Mouse (Mus musculus): ENCODE measurements around the gene Ift20. TPM values are rescaled to one million over a fixed set of nuclear protein-coding genes. Genes with fewer than 3 reads are reported as not detected.

Gene Ift20
- total and polyA plus RNA-seq, 3 experiments, result 46.3 to 142 (median 118) TPM

GRCm38 (mm10) chr11:78555623-78556022 lies 19.5 kb downstream of the Ift20 start:
- DNase-seq (ENCODE audit: low spot score) (no peak), ATAC-seq (ENCODE audit: extremely low read depth, insufficient number of reproducible peaks, low FRiP score, poor library complexity, severe bottlenecking) (no peak)
- Histone ChIP-seq H3K9me3 (replicated peaks) (peaks cover 16% of the 10 kb centered on the region), H3K36me3 (replicated peaks) (no peaks in the 10 kb centered on the region), H3K4me3 (ENCODE audit: low read depth, low read length) (no peak overlapping the region), H3K27me3 (ENCODE audit: insufficient read depth, low read length) (no peaks in the 10 kb centered on the region), H3K4me1 (ENCODE audit: insufficient read depth, low read depth, low read length) (peaks cover 26% of the 10 kb centered on the region)
- TF ChIP-seq GATA1 (IDR thresholded peaks at IDR 0.05; ENCODE audit: borderline replicate concordance, low read length) (no peak), CTCF (IDR thresholded peaks at IDR 0.05; ENCODE audit: low read depth, low read length) (no peak), TAL1 (conservative IDR thresholded peaks at IDR 0.05; ENCODE audit: low read depth, low read length) (no peak), POLR2AphosphoS5 (IDR thresholded peaks at IDR 0.05; ENCODE audit: insufficient replicate concordance, low read depth, low read length) (no peak), GATA2 (IDR thresholded peaks at IDR 0.05; ENCODE audit: borderline replicate concordance, low read depth, low read length) (no peak)

DNA sequence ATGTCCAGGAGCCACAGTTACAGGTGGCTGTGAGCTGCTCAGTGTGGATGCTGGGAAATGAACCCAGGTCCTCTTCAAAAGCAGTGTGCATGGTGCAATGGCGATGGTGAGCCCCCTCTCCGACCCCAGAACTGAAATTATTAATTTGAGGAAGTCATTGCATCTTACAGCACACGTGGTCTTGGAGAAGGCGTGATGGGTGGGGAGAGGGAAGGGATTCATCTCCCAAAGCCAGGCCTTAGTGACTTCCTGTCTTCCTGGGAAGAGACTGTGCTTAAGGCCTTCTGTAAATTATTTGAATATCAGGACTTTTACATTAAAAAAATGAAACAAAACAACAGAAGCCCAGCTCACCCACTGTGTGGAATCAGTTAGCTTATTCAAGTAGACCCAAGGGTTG lies 19.9 kb downstream of the Ift20 start:
- Histone ChIP-seq H3K27me3 (ENCODE audit: insufficient read depth, low read length) (no peaks in the 10 kb centered on the region), H3K4me1 (ENCODE audit: insufficient read depth, low read depth, low read length) (peaks cover 22% of the 10 kb centered on the region), H3K36me3 (replicated peaks) (no peaks in the 10 kb centered on the region), H3K9me3 (replicated peaks) (peaks cover 16% of the 10 kb centered on the region), H3K4me3 (ENCODE audit: low read depth, low read length) (no peak overlapping the region)
- no peak for ATAC-seq (ENCODE audit: extremely low read depth, insufficient number of reproducible peaks, low FRiP score, poor library complexity, severe bottlenecking)
- no peak for DNase-seq (ENCODE audit: low spot score)
- TF ChIP-seq TAL1 (conservative IDR thresholded peaks at IDR 0.05; ENCODE audit: low read depth, low read length), result no peak
- TF ChIP-seq GATA1 (IDR thresholded peaks at IDR 0.05; ENCODE audit: borderline replicate concordance, low read length), result no peak
- TF ChIP-seq POLR2AphosphoS5 (IDR thresholded peaks at IDR 0.05; ENCODE audit: insufficient replicate concordance, low read depth, low read length), result no peak
- no peak for TF ChIP-seq GATA2 (IDR thresholded peaks at IDR 0.05; ENCODE audit: borderline replicate concordance, low read depth, low read length)
- no peak for TF ChIP-seq CTCF (IDR thresholded peaks at IDR 0.05; ENCODE audit: low read depth, low read length)

GRCm38 (mm10) chr11:78557241-78557640 lies 21.1 kb downstream of the Ift20 start:
- peaks cover 18% of the 10 kb centered on the region for H3K4me1 ChIP-seq (ENCODE audit: insufficient read depth, low read depth, low read length)
- ATAC-seq (ENCODE audit: extremely low read depth, insufficient number of reproducible peaks, low FRiP score, poor library complexity, severe bottlenecking) (no peak), DNase-seq (ENCODE audit: low spot score) (no peak)
- H3K27me3 ChIP-seq (ENCODE audit: insufficient read depth, low read length), result no peaks in the 10 kb centered on the region
- peaks cover 9% of the 10 kb centered on the region for H3K9me3 ChIP-seq (replicated peaks)
- H3K4me3 ChIP-seq (ENCODE audit: low read depth, low read length), result no peak overlapping the region
- TF ChIP-seq GATA2 (IDR thresholded peaks at IDR 0.05; ENCODE audit: borderline replicate concordance, low read depth, low read length) (no peak), TAL1 (conservative IDR thresholded peaks at IDR 0.05; ENCODE audit: low read depth, low read length) (no peak), POLR2AphosphoS5 (IDR thresholded peaks at IDR 0.05; ENCODE audit: insufficient replicate concordance, low read depth, low read length) (no peak), GATA1 (IDR thresholded peaks at IDR 0.05; ENCODE audit: borderline replicate concordance, low read length) (no peak), CTCF (IDR thresholded peaks at IDR 0.05; ENCODE audit: low read depth, low read length) (no peak)
- H3K36me3 ChIP-seq (replicated peaks), result no peaks in the 10 kb centered on the region

- Histone ChIP-seq H3K4me1 (ENCODE audit: insufficient read depth, low read depth, low read length) (peaks cover 16% of the 10 kb centered on the region), H3K27me3 (ENCODE audit: insufficient read depth, low read length) (no peaks in the 10 kb centered on the region), H3K36me3 (replicated peaks) (no peaks in the 10 kb centered on the region), H3K4me3 (ENCODE audit: low read depth, low read length) (no peak overlapping the region), H3K9me3 (replicated peaks) (no peaks in the 10 kb centered on the region)
- peak; percentile 66; the same call in 1 of the 2 replicates for TF ChIP-seq CTCF (IDR thresholded peaks at IDR 0.05; ENCODE audit: low read depth, low read length)
- TF ChIP-seq POLR2AphosphoS5 (IDR thresholded peaks at IDR 0.05; ENCODE audit: insufficient replicate concordance, low read depth, low read length), result no peak
- no peak for TF ChIP-seq GATA1 (IDR thresholded peaks at IDR 0.05; ENCODE audit: borderline replicate concordance, low read length)
- no peak for TF ChIP-seq TAL1 (conservative IDR thresholded peaks at IDR 0.05; ENCODE audit: low read depth, low read length)
- ATAC-seq (ENCODE audit: extremely low read depth, insufficient number of reproducible peaks, low FRiP score, poor library complexity, severe bottlenecking), result peak; percentile 34; the same call in 1 of the 2 replicates
- DNase-seq (ENCODE audit: low spot score), result peak; percentile 66
Observed at GRCm38 (mm10) chr11:78560447-78560846, 24.3 kb downstream of the Ift20 start.

DNA sequence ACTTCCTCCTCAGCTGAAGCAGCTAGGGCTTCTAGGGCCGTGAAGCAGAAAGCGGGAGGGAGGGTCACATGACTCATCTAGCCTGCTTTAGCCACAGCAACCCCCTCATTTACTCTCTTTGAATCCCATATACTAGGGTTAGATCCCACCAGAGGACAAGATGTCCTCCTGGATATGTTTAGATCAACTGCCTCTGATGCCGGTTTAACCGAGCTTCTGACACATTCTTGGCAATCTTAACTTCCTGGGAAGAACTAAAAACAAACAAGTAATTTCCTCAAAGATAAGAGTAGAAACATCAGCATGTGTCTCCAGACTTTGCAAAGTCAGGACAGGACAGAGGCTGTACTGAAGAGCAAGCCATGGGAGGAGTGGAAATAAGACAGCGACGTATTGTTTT lies 30.6 kb downstream of the Ift20 start:
- Histone ChIP-seq H3K27me3 (ENCODE audit: insufficient read depth, low read length) (no peaks in the 10 kb centered on the region), H3K9me3 (replicated peaks) (no peaks in the 10 kb centered on the region), H3K36me3 (replicated peaks) (peaks cover 45% of the 10 kb centered on the region), H3K4me3 (ENCODE audit: low read depth, low read length) (no peak overlapping the region), H3K4me1 (ENCODE audit: insufficient read depth, low read depth, low read length) (no peaks in the 10 kb centered on the region)
- TF ChIP-seq POLR2AphosphoS5 (IDR thresholded peaks at IDR 0.05; ENCODE audit: insufficient replicate concordance, low read depth, low read length), result no peak
- no peak for TF ChIP-seq CTCF (IDR thresholded peaks at IDR 0.05; ENCODE audit: low read depth, low read length)
- TF ChIP-seq GATA2 (IDR thresholded peaks at IDR 0.05; ENCODE audit: borderline replicate concordance, low read depth, low read length), result no peak
- TF ChIP-seq GATA1 (IDR thresholded peaks at IDR 0.05; ENCODE audit: borderline replicate concordance, low read length), result no peak
- TF ChIP-seq TAL1 (conservative IDR thresholded peaks at IDR 0.05; ENCODE audit: low read depth, low read length), result no peak
- ATAC-seq (ENCODE audit: extremely low read depth, insufficient number of reproducible peaks, low FRiP score, poor library complexity, severe bottlenecking) (no peak), DNase-seq (ENCODE audit: low spot score) (no peak)

GRCm38 (mm10) chr11:78567614-78568013 lies 31.5 kb downstream of the Ift20 start:
- no peak for ATAC-seq (ENCODE audit: extremely low read depth, insufficient number of reproducible peaks, low FRiP score, poor library complexity, severe bottlenecking)
- Histone ChIP-seq H3K4me1 (ENCODE audit: insufficient read depth, low read depth, low read length) (no peaks in the 10 kb centered on the region), H3K36me3 (replicated peaks) (peaks cover 53% of the 10 kb centered on the region), H3K9me3 (replicated peaks) (no peaks in the 10 kb centered on the region), H3K27me3 (ENCODE audit: insufficient read depth, low read length) (no peaks in the 10 kb centered on the region), H3K4me3 (ENCODE audit: low read depth, low read length) (no peak overlapping the region)
- no peak for TF ChIP-seq GATA2 (IDR thresholded peaks at IDR 0.05; ENCODE audit: borderline replicate concordance, low read depth, low read length)
- no peak for TF ChIP-seq CTCF (IDR thresholded peaks at IDR 0.05; ENCODE audit: low read depth, low read length)
- TF ChIP-seq POLR2AphosphoS5 (IDR thresholded peaks at IDR 0.05; ENCODE audit: insufficient replicate concordance, low read depth, low read length), result no peak
- no peak for TF ChIP-seq GATA1 (IDR thresholded peaks at IDR 0.05; ENCODE audit: borderline replicate concordance, low read length)
- no peak for TF ChIP-seq TAL1 (conservative IDR thresholded peaks at IDR 0.05; ENCODE audit: low read depth, low read length)
- no peak for DNase-seq (ENCODE audit: low spot score)

Measured in G1E (cell line).